Mouse (Mus musculus): ENCODE results near the gene Mindy4.

GRCm38 (mm10) chr6:55199047-55199446, 4.1 kb upstream of the Mindy4 start:
- no peak for TF ChIP-seq POLR2A (IDR thresholded peaks at IDR 0.05; ENCODE audit: control insufficient read depth in 1 of 2, insufficient read depth in 1 of 2, low read depth in 1 of 2, low read length in 2 of 2, poor library complexity in 1 of 2)
- no peak for TF ChIP-seq NRF1 (IDR thresholded peaks at IDR 0.05; ENCODE audit: insufficient read depth, low read depth, low read length, poor library complexity, severe bottlenecking)
- TF ChIP-seq RCOR1 (IDR thresholded peaks at IDR 0.05; ENCODE audit: low read depth, low read length), result no peak
- no peak for TF ChIP-seq ZNF384 (IDR thresholded peaks at IDR 0.05; ENCODE audit: low read depth, low read length)
- TF ChIP-seq TBP (IDR thresholded peaks at IDR 0.05; ENCODE audit: low read depth, low read length), result no peak
- no peak for TF ChIP-seq POLR2AphosphoS2 (IDR thresholded peaks at IDR 0.05; ENCODE audit: low read length)
- no peak for TF ChIP-seq CHD1 (IDR thresholded peaks at IDR 0.05; ENCODE audit: low read depth, low read length)
- no peak for TF ChIP-seq CTCF (IDR thresholded peaks at IDR 0.05 in 2 of 3, conservative IDR thresholded peaks at IDR 0.05 in 1 of 3; ENCODE audit: control insufficient read depth in 1 of 3, insufficient read depth in 1 of 3, low read depth in 2 of 3, low read length in 3 of 3, poor library complexity in 1 of 3, severe bottlenecking in 1 of 3)
- no peak for TF ChIP-seq EP300 (IDR thresholded peaks at IDR 0.05; ENCODE audit: low read depth in 1 of 2, low read length in 2 of 2)

Data from MEL (cell line).